Mouse (Mus musculus) CD4-positive, CD25-positive, alpha-beta regulatory T cell, adult 4 months (primary cell): ENCODE measurements around the gene Lelp1. TPM values are rescaled to one million over a fixed set of nuclear protein-coding genes. Genes with fewer than 3 reads are reported as not detected.

Experiments used
- ATAC-seq: one replicate; pipeline ENCODE4 v1.8.0; 2017
- polyA plus RNA-seq, 2 experiments: library from polyadenylated mRNA; unstranded; fragments of 100-300 nt; shearing (Covaris generic); gene quantifications; one replicate each; pipeline ENCODE4 v1.2.1; 2017

Gene Lelp1
- polyA plus RNA-seq = not detected

DNA sequence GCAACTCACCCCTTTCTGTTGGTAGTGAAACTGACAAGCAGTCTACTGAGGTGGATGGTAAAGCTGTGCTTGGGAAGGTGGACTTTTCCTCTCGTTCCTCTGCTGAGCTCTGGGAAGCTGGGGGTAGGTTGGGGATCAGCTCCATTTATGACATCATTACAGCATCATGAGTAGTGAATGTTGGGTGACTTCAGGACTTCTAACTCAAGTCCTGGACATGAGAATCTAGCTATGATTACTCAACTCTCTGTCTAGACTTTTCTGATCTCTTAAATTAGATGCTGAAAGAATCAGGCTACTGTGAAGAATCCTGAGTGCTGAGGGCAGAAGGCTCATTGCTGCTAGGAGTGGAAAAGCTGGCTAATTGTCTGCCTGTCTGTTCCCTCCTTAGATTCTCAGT, at the start of gene Lelp1:
Gene Lelp1, minus strand, starts transcription at position 101 of the 400 bp plus-strand sequence.
- no peak for ATAC-seq

DNA sequence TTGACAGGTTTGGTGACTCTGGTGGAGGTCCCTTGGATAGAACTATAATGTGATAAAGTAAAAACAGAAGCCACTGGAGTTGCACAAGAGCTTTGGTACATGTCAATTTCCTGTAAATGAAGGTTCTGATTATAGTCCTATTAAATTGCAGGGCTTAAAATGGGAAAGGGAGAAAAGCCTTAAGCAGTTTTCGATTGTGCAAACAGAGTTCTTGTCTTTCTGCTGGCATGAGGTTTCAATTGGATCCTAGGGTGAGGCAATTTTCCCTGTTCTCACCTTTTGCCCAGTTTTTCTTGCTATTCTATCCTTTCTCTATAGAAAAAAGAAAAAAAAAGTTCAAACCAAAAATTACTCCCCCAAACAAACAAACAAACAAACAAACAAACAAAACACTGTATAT, 34.3 kb upstream of the Lelp1 start:
- no peak for ATAC-seq

DNA sequence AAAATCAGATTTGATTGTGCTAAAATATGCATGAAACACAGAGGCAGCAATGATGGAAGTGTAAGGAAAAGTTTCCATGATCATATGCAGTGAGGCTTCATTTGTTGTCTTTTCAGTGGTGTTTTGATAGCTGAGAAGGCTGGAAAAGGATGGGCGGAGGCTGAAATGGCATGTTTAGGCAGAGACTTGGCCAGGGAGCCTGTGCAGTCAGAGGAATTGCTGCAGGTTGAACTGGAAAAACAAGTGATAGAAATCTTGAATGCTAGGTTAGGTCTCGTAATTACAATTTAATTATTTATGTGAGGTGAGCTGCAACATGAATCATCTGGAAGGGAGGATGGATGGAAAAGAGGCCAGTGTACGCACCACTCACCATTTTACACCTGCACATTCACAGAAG, 27.3 kb upstream of the Lelp1 start:
- no peak for ATAC-seq

DNA sequence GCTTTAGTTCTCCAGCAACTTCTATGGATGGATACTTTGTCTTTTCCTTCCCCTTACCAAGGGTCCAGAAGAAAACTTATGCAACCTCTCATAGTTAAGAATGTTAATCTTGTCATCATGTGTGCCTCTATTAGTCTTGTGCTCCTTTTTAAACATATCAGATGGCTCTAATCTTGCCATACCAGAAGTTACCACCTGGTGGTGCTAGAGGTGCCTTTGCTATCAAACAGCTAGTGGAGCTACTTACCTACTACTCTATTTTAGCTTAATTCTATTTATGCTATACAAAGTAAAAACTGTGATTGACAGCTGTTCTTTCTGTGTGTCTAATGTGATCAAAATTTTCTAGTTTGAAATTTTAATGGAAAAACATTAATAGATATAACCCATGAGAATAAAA, 10.8 kb upstream of the Lelp1 start:
- no peak for ATAC-seq

DNA sequence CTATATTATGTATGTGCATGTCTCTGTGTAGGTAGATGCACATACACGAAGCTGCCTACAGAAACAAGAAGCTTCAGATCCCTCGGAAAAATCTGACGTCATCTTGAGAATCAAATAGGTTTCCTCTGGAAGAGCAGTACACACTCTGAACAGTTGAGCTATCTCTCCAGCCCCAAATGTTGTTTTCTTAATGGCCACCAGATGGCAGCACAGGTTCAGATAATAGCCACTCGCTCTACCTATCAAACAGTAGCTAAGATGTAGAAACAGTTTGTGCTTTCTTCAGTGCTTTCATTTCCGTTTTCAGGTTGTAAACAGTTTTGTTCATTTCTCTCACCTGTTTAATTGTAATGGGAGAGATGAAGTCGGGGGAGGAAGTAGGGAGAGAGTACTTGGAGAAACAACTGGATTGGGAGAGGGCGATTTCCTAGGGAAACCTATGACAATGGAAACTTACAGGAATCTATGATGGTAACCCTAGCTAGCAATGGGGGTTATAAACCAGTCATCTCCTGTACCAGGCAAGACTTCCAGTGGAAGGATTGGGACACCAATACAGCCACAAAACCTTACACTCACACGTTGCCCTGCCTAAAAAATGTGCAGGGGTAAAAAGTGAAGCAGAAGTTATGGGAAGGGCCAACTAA, 8.2 kb upstream of the Lelp1 start:
- no peak for ATAC-seq

DNA sequence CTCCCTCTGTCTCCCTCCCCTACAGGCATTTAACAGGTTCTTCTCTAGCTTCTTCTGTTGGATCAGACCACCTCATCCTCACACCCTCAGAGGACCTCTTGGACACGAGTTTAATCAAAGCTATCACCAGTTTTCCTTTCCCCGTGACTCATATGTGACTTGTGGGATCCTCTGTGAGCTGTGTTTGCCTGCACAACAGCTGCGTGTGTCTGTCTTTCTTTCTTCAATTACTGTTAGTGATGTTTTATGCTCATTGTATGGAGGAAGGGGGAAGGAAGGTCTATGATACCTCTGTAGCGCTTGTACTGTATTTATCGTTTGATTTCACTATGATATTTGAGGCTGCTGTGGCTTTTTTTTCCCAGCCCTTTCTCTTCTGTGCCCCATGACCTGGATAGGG, 5.4 kb upstream of the Lelp1 start:
- ATAC-seq = no peak

DNA sequence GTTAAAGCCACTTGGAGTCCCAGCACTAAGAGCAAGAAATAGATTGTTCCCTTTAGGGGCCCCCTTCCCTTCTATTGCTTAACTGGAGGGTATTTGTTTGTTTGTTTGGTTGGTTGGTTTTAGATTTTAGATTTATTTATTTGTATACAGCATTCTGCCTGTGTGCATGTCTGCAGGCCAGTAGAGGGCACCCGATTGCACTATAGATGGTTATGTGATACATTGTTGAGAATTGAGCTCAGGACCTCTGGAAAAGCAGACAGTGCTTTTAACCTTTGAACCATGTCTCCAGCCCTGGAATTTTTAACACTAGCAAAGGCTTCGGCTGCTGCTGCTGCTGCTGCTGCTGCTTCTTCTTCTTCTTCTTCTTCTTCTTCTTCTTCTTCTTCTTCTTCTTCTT, 4.9 kb upstream of the Lelp1 start:
- ATAC-seq = no peak

DNA sequence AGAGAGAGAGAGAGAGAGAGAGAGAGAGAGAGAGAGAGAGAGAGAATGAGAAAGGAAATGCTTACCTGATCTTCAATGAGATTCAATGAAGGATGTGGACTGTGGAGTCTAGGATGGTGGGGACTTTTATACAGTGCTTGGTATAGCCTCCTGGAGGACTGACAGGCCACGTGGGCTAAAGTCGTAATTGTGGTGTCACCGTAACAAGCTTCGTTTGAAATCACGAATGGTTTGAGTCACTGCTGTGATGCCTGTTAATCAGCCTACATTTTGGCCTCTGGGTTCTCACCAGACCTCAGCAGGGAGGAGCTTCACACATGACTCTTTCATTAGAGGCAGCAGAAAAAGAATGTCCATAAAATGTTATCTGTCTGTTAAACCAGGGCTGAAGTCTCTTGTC, 18.7 kb downstream of the Lelp1 start, which contains the start of gene Prr9:
Gene Prr9, minus strand, starts transcription at position 101 of the 400 bp plus-strand sequence.
- ATAC-seq = no peak

DNA sequence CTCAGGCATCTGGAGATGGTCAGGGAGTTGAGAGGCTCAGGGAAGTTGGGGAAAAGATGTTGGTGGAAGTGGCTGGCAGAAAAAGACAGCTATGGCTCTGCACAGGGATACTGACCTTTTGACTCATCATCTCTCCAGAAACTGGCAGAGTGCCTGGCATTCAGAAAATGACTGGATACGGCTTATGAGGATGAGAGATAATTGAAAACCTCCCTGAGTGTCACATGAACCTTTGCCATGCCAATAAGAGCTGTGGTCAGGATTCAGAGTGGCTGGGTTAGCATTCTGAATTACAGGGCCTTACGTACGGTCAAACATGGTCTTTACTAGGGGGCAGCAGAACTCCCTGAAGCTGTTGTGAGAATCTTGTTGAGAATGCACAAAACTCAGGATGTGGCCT, 21.6 kb downstream of the Lelp1 start:
- no peak for ATAC-seq

DNA sequence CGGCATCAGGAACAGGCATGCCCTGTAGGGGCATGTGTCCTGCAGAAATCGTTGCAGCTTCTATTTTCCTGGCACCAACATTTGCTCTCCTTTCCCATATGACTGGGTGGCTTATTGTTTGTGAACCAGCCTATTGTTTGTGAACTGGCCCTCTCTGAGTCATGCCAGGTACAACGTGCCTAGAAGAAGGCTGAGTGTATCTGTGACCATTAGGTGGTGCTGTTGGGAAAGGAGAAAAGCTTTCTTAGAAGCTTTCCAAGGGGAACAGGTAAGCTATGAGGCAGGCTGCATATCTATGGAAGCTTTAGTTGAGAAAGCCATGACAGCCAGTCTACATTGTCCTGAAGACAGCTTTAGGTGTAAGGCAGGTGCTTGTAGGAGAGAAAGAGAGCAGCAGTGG, 24.6 kb downstream of the Lelp1 start:
- no peak for ATAC-seq

DNA sequence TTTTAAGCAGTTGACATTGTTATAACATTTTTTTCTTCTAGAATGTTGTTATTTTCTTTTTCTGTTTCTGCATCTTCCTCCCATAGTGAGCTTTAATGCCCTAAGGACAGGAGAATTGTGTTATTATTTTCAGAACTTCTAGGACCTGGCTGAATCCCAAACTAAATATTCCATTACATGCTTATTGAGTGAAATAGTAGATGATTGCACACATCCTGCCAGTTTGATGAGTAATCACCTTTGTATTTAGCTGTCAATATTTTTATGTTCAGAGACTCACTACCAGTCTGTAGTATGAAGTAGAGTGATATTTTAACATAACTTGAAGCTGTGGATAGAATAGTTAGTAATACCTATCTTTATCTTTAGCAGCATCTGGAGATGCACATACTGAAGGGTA, 31.0 kb downstream of the Lelp1 start:
- no peak for ATAC-seq

DNA sequence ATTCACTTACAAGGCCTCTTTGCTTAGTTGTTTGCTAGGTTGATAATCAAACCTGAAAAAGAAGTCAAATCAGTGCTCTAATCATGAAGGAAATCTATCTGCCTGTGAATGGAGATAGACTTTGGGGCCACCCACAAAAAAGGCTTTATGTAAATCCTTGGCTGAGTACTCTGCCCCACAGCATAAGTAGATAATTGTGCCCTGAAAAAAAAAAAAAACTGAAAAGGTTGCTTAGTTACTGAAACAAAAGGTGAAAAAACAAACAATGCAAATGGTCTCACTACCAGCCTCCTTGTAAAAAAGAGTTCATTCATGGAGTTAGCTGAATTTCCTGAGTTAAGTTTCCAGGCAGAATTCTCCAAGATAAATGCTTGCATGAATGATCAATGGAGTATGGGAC, 31.8 kb downstream of the Lelp1 start:
- no peak for ATAC-seq

DNA sequence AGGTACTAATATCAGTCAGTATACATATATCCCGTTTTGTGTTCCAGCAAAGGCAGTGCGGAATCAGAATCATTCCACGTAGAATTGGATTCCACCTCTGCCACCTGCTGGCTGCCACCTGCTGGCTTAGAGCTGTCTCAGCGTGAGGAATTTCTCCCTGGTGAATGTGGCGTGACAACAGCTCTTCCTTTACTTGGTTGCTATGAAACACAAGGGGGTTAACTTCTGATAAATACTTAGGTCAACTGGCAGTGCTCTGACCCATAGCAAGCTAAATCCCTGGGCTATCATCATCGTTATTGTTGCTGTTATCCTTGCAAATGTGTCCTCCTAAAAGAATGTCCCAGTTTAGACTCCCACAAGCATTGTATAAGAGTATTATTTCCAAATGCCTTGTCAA, 36.0 kb downstream of the Lelp1 start:
- no peak for ATAC-seq

Other genes starting within 250 kb of the Lelp1 start
- not detected for gene Pglyrp3, start 128.2 kb downstream of the Lelp1 start, polyA plus RNA-seq
- not detected for gene Lor, start 59.6 kb downstream of the Lelp1 start, polyA plus RNA-seq
- gene Prr9, start 18.8 kb downstream of the Lelp1 start, polyA plus RNA-seq = not detected
- not detected for gene Sprr2a1, start 73.1 kb upstream of the Lelp1 start, polyA plus RNA-seq
- gene Sprr2a2, start 73.2 kb upstream of the Lelp1 start, polyA plus RNA-seq = not detected
- not detected for gene Sprr2a3, start 142.7 kb upstream of the Lelp1 start, polyA plus RNA-seq
- gene Sprr2b, start 173.9 kb upstream of the Lelp1 start, polyA plus RNA-seq = not detected
- gene Sprr2d, start 196.4 kb upstream of the Lelp1 start, polyA plus RNA-seq = not detected
- not detected for gene Sprr2e, start 209.4 kb upstream of the Lelp1 start, polyA plus RNA-seq
- not detected for gene Sprr2f, start 222.4 kb upstream of the Lelp1 start, polyA plus RNA-seq
- gene Sprr2h, start 242.9 kb upstream of the Lelp1 start, polyA plus RNA-seq = not detected